Mouse (Mus musculus) gastrocnemius, postnatal 4 days (tissue): ENCODE measurements around the gene Thsd7b. TPM values are rescaled to one million over a fixed set of nuclear protein-coding genes. Genes with fewer than 3 reads are reported as not detected.

Experiments
- DNase-seq, 2 experiments: peaks; one replicate each; pipeline ENCODE4 v3.0.0; 2021 to 2022; ENCODE audit warnings: low spot score in 2 of 2, mixed read lengths in 2 of 2
- long read RNA-seq, 2 experiments: library from polyadenylated mRNA; stranded (forward); transcript quantifications; one replicate each; pipeline ENCODE4 v2.0.0; 2021
- total RNA-seq, 2 experiments: library from RNA; stranded (reverse); gene quantifications; 2 replicates each; pipeline ENCODE4 v1.2.3; 2021

Thsd7b gene
- total RNA-seq, result 1 to 10 TPM; 2.0 to 2.2 TPM
- long read RNA-seq, experiment 1, partial matches to known transcripts, result 1 of 1 reads
- long read RNA-seq, experiment 1, other reads (novel, unspliced or antisense), result 0 of 1 reads
- long read RNA-seq, experiment 2, result 0 reads

GRCm38 (mm10) chr1:129272982-129273937 is at the start of gene Thsd7b:
Gene Thsd7b (plus strand): TSS chr1:129273302.
- peak; percentile 8 to 15 for DNase-seq

DNA sequence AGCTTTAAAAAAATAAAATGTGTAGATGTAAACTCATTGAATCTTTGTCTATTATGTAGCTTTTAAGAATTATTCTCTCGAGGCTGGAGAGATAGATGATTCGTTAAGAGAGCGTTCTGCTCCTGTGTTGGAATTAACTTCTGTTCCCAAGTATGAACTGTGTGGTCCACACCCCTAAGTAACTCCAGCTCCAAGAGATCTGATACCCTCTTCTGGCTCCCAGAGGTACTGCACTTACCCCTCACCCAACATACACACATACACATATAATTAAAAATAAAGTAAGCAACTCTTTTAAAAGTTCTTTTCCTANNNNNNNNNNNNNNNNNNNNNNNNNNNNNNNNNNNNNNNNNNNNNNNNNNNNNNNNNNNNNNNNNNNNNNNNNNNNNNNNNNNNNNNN is 28.8 kb upstream of the Thsd7b start:
- no peak for DNase-seq

DNA sequence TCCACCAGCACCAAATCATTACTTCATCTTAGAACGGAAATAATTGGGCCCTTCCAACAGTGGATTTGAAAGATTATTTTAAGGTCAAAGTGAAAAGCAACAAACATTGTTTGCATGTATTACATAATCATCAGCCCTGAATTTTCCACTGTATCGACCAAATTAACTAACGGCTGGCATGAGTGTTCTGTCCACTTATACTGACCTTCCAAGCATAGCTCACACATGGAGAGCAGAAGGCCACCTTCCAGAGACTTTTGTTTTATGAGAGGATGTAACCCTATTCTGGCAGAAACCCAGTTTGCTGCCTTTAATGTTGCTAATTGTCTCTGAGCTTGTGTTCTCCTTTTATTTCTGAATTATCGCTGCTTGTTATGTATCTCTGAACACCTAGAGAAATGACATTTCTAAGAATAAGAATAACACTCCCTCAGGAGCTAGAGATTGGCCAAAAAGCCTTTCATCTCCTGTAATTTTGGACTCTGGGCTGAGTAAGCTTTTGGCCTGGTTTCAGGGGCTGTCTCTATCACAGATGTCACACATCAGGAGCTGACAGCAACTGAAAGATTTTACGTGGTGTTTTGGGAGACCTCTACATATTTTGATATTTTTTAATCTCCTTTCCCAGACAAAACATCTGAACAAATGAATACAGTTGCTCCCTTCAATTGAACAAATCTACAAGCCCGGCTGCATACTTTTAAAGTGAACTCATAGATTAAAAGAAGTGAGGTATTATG is 22.2 kb upstream of the Thsd7b start:
- no peak for DNase-seq

- no peak for DNase-seq
Measured at GRCm38 (mm10) chr1:129266684-129267083, 6.4 kb upstream of the Thsd7b start.

DNA sequence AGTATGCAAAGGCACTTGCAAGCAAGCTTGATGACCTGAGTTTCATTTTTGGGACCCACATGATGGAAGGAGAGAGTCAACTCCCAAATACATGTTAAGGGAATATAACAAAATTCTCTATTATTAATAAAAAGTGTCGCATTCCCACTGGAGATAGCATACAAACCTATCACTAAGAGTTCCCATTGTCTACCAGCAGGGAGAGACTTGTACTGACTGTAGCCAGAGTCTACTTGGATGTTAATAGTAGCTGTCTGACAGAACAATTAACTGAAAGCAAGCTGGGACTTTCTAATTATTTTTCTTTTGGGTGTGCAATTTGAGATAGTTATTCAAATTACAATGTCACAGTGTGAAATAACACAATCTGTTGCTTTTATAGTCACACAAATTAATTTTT is 31.1 kb downstream of the Thsd7b start:
- DNase-seq, result no peak

DNA sequence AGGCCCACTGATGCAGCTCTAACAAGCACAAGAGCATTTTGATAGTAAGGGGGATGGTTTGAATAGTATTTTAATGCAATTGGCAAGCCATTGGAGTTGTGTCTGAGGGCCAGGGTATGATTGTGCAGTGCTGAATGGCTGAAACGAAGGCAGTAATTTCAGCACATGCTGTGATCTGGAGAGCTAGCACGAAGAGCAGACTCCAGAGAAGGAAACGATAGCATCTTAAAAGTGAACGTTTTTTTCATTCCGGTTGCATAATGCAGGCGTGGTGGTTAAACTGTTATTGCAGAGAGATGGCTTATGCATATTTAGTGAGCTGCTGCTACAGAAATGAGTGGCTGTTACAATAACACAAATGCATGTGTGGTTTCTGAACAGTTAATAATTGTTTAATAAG is 51.3 kb downstream of the Thsd7b start:
- no peak for DNase-seq

DNA sequence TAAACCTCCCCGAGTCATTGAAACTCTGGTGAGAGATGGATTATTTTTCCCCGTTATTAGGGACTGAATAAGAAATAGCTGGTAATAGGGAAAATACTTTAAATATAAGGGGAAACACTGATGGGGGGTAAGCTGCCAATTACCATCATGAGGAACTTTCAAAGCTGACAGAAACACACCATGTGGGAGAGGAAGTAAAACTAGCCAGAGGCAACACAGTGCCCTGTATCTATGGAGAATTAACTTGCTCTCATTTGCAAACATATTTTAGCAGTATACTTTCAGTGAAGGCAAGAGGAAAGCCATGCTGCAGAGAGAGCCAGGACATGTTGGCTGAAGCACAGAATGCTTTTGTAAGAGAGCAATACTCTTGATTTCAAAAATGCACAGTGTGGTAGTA is 51.7 kb downstream of the Thsd7b start:
- DNase-seq, result no peak

GRCm38 (mm10) chr1:129356631-129357030 is 83.5 kb downstream of the Thsd7b start:
- no peak for DNase-seq

GRCm38 (mm10) chr1:129357378-129357777 is 84.3 kb downstream of the Thsd7b start:
- DNase-seq, result no peak

DNA sequence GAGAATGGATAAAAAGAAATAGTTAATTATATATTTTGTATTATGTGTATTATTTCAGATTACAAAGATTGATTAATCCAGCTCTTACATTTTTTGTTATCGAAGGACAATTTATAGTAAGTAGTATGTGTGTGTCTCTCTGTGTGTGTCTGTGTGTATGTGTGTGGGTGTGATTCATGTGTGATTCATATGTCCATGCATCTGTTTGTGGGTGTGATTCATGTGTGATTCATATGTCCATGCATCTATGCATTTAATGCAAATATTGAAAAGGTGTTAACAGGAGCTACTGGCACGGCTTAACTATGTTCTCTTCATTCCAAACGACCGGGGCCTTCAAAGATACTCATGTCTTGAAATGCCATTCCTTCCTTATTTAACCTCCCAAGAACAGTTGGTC is 90.3 kb downstream of the Thsd7b start:
- no peak for DNase-seq

GRCm38 (mm10) chr1:129364828-129365227 is 91.7 kb downstream of the Thsd7b start:
- no peak for DNase-seq

DNA sequence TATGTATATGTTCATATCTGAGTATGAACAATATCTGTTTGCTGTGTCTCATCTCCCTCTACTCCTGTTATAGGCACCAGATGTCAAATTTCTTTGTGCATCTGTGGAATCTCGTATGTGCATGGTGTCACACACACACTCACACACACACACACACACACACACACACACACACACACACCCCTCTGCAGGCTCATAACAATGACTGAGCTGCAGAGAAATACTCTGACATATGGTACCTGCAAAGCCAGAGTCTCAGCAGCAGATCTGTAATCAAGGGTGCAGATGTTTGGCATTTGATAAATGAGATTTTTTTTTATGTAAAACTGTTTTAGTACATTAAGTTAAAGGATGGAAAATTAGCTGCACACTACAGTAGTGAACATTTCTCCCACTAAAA is 92.5 kb downstream of the Thsd7b start:
- no peak for DNase-seq

DNA sequence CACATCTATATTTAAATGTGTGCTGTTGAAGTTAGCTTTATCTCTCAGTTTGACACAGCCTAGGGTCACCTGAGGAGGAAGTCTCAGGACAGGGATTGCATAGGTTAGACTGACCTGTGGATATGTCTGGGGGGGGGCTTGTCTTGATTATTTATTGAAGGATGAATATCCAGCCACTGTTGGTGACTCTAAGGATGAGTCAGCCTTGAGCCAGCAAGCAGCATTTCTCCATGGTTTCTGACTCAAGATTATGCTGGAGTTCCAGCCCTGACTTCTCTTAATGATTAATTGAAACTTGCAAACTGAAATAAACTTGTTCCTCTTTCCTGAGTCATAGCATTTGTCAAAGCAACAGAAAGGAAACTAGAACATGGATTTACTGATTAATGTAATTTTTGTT is 113.4 kb downstream of the Thsd7b start:
- no peak for DNase-seq

DNA sequence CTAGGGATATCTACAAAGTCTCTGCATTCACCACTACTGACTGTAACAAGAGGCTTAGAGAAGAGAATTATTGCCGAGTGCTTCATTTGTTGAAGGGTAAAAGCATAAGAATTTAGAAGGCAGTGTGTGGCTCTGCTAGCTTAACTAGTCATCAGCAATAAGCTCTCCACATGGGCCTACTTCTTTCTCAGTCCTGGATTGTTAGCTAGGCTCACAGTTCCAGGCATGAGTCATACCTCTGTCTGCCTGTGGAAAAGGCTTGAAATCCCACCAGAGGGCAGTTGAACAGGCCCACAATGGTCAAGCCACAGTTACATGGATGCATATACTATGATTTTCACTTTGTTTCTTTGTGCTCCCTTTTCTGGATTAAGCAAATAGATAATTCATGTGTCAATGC is 138.5 kb downstream of the Thsd7b start:
- no peak for DNase-seq

- no peak for DNase-seq
Measured at GRCm38 (mm10) chr1:129421581-129421980, 148.5 kb downstream of the Thsd7b start.

DNA sequence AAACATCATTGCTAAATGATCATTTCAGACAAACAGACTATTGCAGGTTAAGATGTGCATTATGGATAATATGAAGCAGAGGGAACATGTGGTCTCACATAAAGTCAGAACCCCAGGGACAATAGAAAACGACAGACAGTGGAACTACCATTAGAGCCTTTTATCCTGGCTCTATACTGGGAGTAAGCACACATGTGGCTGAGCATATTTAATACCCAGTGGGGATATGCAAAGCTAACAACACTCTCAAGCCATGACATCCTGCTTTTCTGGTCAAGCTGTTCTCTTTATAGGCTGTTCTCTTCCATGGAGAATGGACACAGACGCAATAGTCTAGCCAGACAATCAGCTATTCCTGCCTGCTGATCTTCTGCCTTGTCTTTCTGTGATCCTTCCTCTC is 191.3 kb downstream of the Thsd7b start:
- no peak for DNase-seq

- DNase-seq, result no peak
Measured at GRCm38 (mm10) chr1:129473504-129473903, 200.4 kb downstream of the Thsd7b start.

- DNase-seq, result no peak
Measured at GRCm38 (mm10) chr1:129484266-129485031, 211.3 kb downstream of the Thsd7b start.

DNA sequence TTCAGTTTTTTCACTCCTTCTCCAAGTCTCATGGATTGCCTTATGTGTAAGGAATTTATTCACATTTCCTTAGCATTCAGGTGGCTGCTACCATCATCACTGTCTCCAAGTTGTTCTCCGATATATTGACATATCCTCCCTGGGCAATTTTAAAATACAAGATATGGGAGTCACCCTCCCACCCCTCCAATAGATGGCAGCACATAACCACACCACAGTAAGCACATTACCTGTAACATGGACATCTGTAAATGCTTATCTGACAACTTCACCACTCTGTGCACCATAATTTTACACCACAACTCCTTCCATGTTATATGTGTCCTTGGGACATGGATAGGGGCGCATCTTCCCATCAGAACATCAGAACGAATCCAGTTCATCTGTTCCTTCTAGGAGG is 218.0 kb downstream of the Thsd7b start:
- no peak for DNase-seq

- no peak for DNase-seq
Measured at GRCm38 (mm10) chr1:129493929-129494328, 220.8 kb downstream of the Thsd7b start.

DNA sequence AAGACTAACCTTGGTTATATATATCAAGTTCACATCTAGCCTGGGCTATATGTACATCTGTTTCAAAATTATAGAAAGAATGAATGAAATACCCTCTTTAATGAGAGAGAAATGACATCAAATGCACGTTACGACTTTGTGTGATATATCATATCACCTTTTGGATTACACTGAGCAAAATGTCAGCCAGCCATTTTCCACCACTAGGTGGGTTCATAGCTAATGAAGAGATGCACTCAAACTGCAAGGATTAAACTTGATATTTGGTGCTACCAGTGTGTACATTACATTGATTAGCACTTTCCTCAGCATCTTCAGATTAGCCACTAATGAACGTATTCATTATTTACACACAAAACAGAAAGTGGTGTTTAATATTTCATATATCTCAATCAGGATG is 228.6 kb downstream of the Thsd7b start:
- no peak for DNase-seq
